In genomic region chr16:96756994-96757393, GRCm38 (mm10) we compare ENCODE assay signal across 13 mouse cellular contexts.
A peak's percentile ranks its signal among the peaks of the same experiment; 100 is the strongest.
DNase-seq lines count a peak whose midpoint lies in the region; ATAC-seq and TF ChIP-seq lines count a peak whose summit lies in the region.
"Had no signal": no experiment of that assay in that cellular context is flagged by ENCODE, and none has a peak within 500 bp of the region (broad histone marks: within the 10 kb centered on the region; RNA-seq: fewer than 3 reads in every experiment).

No protein-coding gene starts in this region.

- peak; percentile 33 for DNase-seq in lung, embryonic 14.5 days
- no peak for DNase-seq in lung, adult 2 months
- peak; percentile 28 for DNase-seq in mesoderm, embryonic 11.5 days (ENCODE audit: low read depth, low spot score)
- peak; percentile 80 for DNase-seq in retina, postnatal 1 day
- DNase-seq in spleen, adult 18-20 months: no peak
- DNase-seq: gastrocnemius, adult 2 months; heart, postnatal 10 days; liver, embryonic 13.5 days had no signal

- no peak for TF ChIP-seq CTCF in lung, embryonic 14.5 days (IDR thresholded peaks at IDR 0.05; ENCODE audit: low read depth)
- TF ChIP-seq CTCF in lung, adult 2 months (IDR thresholded peaks at IDR 0.05; ENCODE audit: insufficient read depth, low read length): no peak

- H3K9me3 ChIP-seq in lung, embryonic 14.5 days (ENCODE audit: low read depth, low read length): no peaks in the 10 kb centered on the region
- H3K9me3 ChIP-seq in embryonic facial prominence, embryonic 13.5 days: no peaks in the 10 kb centered on the region
- no peaks in the 10 kb centered on the region for H3K9me3 ChIP-seq in kidney, embryonic 14.5 days (ENCODE audit: control insufficient read depth, low read length)
- H3K9me3 ChIP-seq: liver, embryonic 13.5 days had no signal

- H3K4me1 ChIP-seq in lung, embryonic 14.5 days (ENCODE audit: insufficient read depth): no peaks in the 10 kb centered on the region
- H3K4me1 ChIP-seq in lung, adult 2 months (ENCODE audit: control insufficient read depth, insufficient read depth, low read length): no peaks in the 10 kb centered on the region
- H3K4me1 ChIP-seq in embryonic facial prominence, embryonic 13.5 days: peaks cover 21% of the 10 kb centered on the region
- no peaks in the 10 kb centered on the region for H3K4me1 ChIP-seq in kidney, embryonic 14.5 days (ENCODE audit: control insufficient read depth, insufficient read depth, low read length)
- H3K4me1 ChIP-seq: liver, embryonic 13.5 days had no signal

- TF ChIP-seq POLR2A in lung, adult 2 months (IDR thresholded peaks at IDR 0.05; ENCODE audit: borderline replicate concordance, extremely low read depth, low read depth, low read length): no peak

- H3K4me2 ChIP-seq in lung, embryonic 14.5 days: no peak overlapping the region
- H3K4me2 ChIP-seq in embryonic facial prominence, embryonic 13.5 days: 0 out of 2 replicates have a peak overlapping the region, but pooled peaks have one; percentile 24
- H3K4me2 ChIP-seq in kidney, embryonic 14.5 days (replicated peaks; ENCODE audit: low read depth, low read length): no peak overlapping the region
- H3K4me2 ChIP-seq: liver, embryonic 13.5 days had no signal

- H3K27me3 ChIP-seq in lung, embryonic 14.5 days (ENCODE audit: insufficient read depth, low read length): 0 out of 2 replicates have a peak, but pooled peaks cover 2% of the 10 kb centered on the region
- H3K27me3 ChIP-seq in embryonic facial prominence, embryonic 13.5 days: peaks cover 13% of the 10 kb centered on the region
- H3K27me3 ChIP-seq in kidney, embryonic 14.5 days (ENCODE audit: control insufficient read depth, insufficient read depth, low read length): peaks cover 3% of the 10 kb centered on the region; the same call in 1 of the 2 replicates

- no peak overlapping the region for H3K9ac ChIP-seq in lung, embryonic 14.5 days
- no peak overlapping the region for H3K9ac ChIP-seq in embryonic facial prominence, embryonic 13.5 days
- no peak overlapping the region for H3K9ac ChIP-seq in kidney, embryonic 14.5 days (ENCODE audit: low read depth, low read length)
- H3K9ac ChIP-seq: liver, embryonic 13.5 days had no signal

- WGBS in lung, embryonic 14.5 days: 14% methylated on average over 7 of the region's 7 CpGs
- WGBS in lung, adult 2 months: 18% methylated on average over 7 of the region's 7 CpGs
- 6% methylated on average over 7 of the region's 7 CpGs for WGBS in embryonic facial prominence, embryonic 13.5 days
- WGBS in kidney, embryonic 14.5 days: 17% methylated on average over 7 of the region's 7 CpGs

- H3K36me3 ChIP-seq in lung, embryonic 14.5 days (ENCODE audit: insufficient read depth): no peaks in the 10 kb centered on the region
- H3K36me3 ChIP-seq in embryonic facial prominence, embryonic 13.5 days: no peaks in the 10 kb centered on the region
- H3K36me3 ChIP-seq in kidney, embryonic 14.5 days (ENCODE audit: control insufficient read depth, insufficient read depth, low read length): no peaks in the 10 kb centered on the region
- H3K36me3 ChIP-seq: liver, embryonic 13.5 days had no signal

- no peak overlapping the region for H3K4me3 ChIP-seq in lung, embryonic 14.5 days (ENCODE audit: low read depth, low read length)
- H3K4me3 ChIP-seq in lung, adult 2 months (replicated peaks; ENCODE audit: extremely low read depth, low read depth, low read length): no peak overlapping the region
- no peak overlapping the region for H3K4me3 ChIP-seq in embryonic facial prominence, embryonic 13.5 days
- no peak overlapping the region for H3K4me3 ChIP-seq in kidney, embryonic 14.5 days (ENCODE audit: low read length)
- H3K4me3 ChIP-seq: gastrocnemius, adult 2 months; left cerebral cortex, adult 2 months; liver, embryonic 13.5 days had no signal

- no peak overlapping the region for H3K27ac ChIP-seq in lung, embryonic 14.5 days (ENCODE audit: low read depth)
- H3K27ac ChIP-seq in embryonic facial prominence, embryonic 13.5 days: no peak overlapping the region
- no peak overlapping the region for H3K27ac ChIP-seq in kidney, embryonic 14.5 days (ENCODE audit: low read depth, low read length)
- H3K27ac ChIP-seq: gastrocnemius, adult 2 months; left cerebral cortex, adult 2 months; liver, embryonic 13.5 days had no signal

- peak; percentile 77 for ATAC-seq in lung, embryonic 14.5 days (ENCODE audit: insufficient read depth)
- no peak for ATAC-seq in embryonic facial prominence, embryonic 13.5 days (ENCODE audit: insufficient number of reproducible peaks, insufficient read depth, low FRiP score, low TSS enrichment, low read depth)
- ATAC-seq in inflammation-experienced regulatory T-cells, adult 6 months: no peak
- ATAC-seq in kidney, embryonic 14.5 days (ENCODE audit: low FRiP score, low TSS enrichment): no peak
- ATAC-seq: CD4-positive, CD25-positive, alpha-beta regulatory T cell, adult 4 months had no signal

Comparison
In these comparisons a context has a peak if more than half of its experiments do, and no peak if none do; other contexts are left out.
1. DNase-seq: peak in lung, embryonic 14.5 days (single experiment), mesoderm, embryonic 11.5 days (single experiment) and retina, postnatal 1 day (single experiment); none in lung, adult 2 months (single experiment) and spleen, adult 18-20 months (0 of 2).